ENCODE assay signal across 10 mouse cellular contexts in the genomic region with DNA sequence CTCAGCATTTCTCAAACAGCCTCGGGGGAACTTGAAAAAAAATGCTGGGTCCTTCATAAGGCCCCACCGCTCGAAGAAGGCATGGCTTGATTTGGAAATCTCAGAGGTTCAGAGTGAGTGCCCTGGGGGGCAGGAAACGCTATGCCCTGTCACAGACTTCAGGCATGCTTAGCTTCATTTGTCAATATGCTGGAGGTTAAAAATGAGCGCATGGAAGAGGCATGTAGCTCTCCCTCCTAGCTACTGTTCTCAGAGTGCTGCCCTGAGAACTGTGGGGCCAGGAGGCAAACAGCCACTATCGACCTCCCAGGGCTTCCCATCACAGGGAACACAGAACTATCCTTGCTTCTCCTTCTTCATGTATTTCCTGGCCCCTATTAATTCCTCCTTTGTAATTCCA. TPM values are rescaled to one million over a fixed set of nuclear protein-coding genes. Genes with fewer than 3 reads are reported as not detected.
A peak's percentile ranks its signal among the peaks of the same experiment; 100 is the strongest.
DNase-seq lines count a peak whose midpoint lies in the region; ATAC-seq and TF ChIP-seq lines count a peak whose summit lies in the region.
"Had no signal": no experiment of that assay in that cellular context is flagged by ENCODE, and none has a peak within 500 bp of the region (broad histone marks: within the 10 kb centered on the region; RNA-seq: fewer than 3 reads in every experiment).

No protein-coding gene starts in this region.

- no peak for TF ChIP-seq EP300 in stomach, postnatal 0 days (optimal IDR thresholded peaks at IDR 0.05)
- no peak for TF ChIP-seq EP300 in liver, embryonic 14.5 days (IDR thresholded peaks at IDR 0.05; ENCODE audit: low read depth)

- no peak overlapping the region for H3K4me2 ChIP-seq in stomach, embryonic 14.5 days (replicated peaks; ENCODE audit: low read depth, low read length)
- H3K4me2 ChIP-seq in stomach, postnatal 0 days (replicated peaks; ENCODE audit: low read depth), result no peak overlapping the region
- H3K4me2 ChIP-seq in liver, embryonic 14.5 days (ENCODE audit: low read depth), result no peak overlapping the region
- H3K4me2 ChIP-seq: intestine, embryonic 15.5 days; lung, embryonic 15.5 days had no signal

- H3K9ac ChIP-seq in stomach, embryonic 14.5 days (replicated peaks; ENCODE audit: low read depth, low read length), result no peak overlapping the region
- no peak overlapping the region for H3K9ac ChIP-seq in stomach, postnatal 0 days (ENCODE audit: low read length)
- H3K9ac ChIP-seq in liver, embryonic 14.5 days (replicated peaks), result 0 out of 2 replicates have a peak overlapping the region, but pooled peaks have one; percentile 6
- H3K9ac ChIP-seq: intestine, embryonic 15.5 days; lung, embryonic 15.5 days had no signal

- no peak for TF ChIP-seq CTCF in stomach, postnatal 0 days (IDR thresholded peaks at IDR 0.05; ENCODE audit: low read depth)
- TF ChIP-seq CTCF in liver, embryonic 14.5 days (IDR thresholded peaks at IDR 0.05; ENCODE audit: low read depth), result no peak
- TF ChIP-seq CTCF in olfactory bulb, adult 2 months (IDR thresholded peaks at IDR 0.05; ENCODE audit: insufficient read depth, low read depth, low read length), result no peak

- WGBS in stomach, embryonic 14.5 days, result 49% methylated on average over 6 of the region's 6 CpGs
- WGBS in stomach, postnatal 0 days, result 62% methylated on average over 6 of the region's 6 CpGs
- 41% methylated on average over 6 of the region's 6 CpGs for WGBS in liver, embryonic 14.5 days (ENCODE audit: insufficient replicate concordance)
- 78% methylated on average over 6 of the region's 6 CpGs for WGBS in olfactory bulb, adult 2 months

- H3K4me1 ChIP-seq in stomach, embryonic 14.5 days (ENCODE audit: control insufficient read depth, insufficient read depth, low read length), result peaks cover 6% of the 10 kb centered on the region; the same call in 1 of the 2 replicates
- no peaks in the 10 kb centered on the region for H3K4me1 ChIP-seq in stomach, postnatal 0 days (replicated peaks; ENCODE audit: control insufficient read depth, insufficient read depth)
- peaks cover 0 to 13% of the 10 kb centered on the region in 2 experiments; a peak in 3 of 4 replicates for H3K4me1 ChIP-seq in liver, embryonic 14.5 days (replicated peaks; ENCODE audit: control insufficient read depth in 2 of 2, insufficient read depth in 2 of 2, low read length in 1 of 2)
- peaks cover 8% of the 10 kb centered on the region; the same call in 1 of the 2 replicates for H3K4me1 ChIP-seq in olfactory bulb, adult 2 months (ENCODE audit: control insufficient read depth, insufficient read depth, low read length)

- no peak overlapping the region for H3K4me3 ChIP-seq in stomach, embryonic 14.5 days (ENCODE audit: low read depth, low read length)
- H3K4me3 ChIP-seq in stomach, postnatal 0 days (ENCODE audit: low read depth, low read length), result no peak overlapping the region
- H3K4me3 ChIP-seq in liver, embryonic 14.5 days (ENCODE audit: insufficient read depth in 1 of 2, low read depth in 2 of 2, low read length in 2 of 2), result no peak overlapping the region
- H3K4me3 ChIP-seq in olfactory bulb, adult 2 months (ENCODE audit: insufficient read depth, low read depth, low read length), result no peak overlapping the region
- H3K4me3 ChIP-seq: intestine, embryonic 15.5 days; lung, embryonic 15.5 days had no signal

- no peak for TF ChIP-seq POLR2A in olfactory bulb, adult 2 months (IDR thresholded peaks at IDR 0.05; ENCODE audit: insufficient read depth, low read depth, low read length)

- H3K9me3 ChIP-seq in stomach, embryonic 14.5 days (ENCODE audit: control insufficient read depth, low read depth, low read length), result no peaks in the 10 kb centered on the region
- H3K9me3 ChIP-seq in stomach, postnatal 0 days (ENCODE audit: control insufficient read depth, low read length), result no peaks in the 10 kb centered on the region
- no peaks in the 10 kb centered on the region for H3K9me3 ChIP-seq in liver, embryonic 14.5 days (ENCODE audit: control insufficient read depth, low read length)
- H3K9me3 ChIP-seq: intestine, embryonic 15.5 days; lung, embryonic 15.5 days had no signal

- ATAC-seq in stomach, embryonic 14.5 days (ENCODE audit: insufficient number of reproducible peaks, insufficient read depth, low FRiP score, low read depth), result no peak
- no peak for ATAC-seq in stomach, postnatal 0 days (ENCODE audit: low FRiP score, low TSS enrichment)
- no peak for ATAC-seq in liver, embryonic 14.5 days (ENCODE audit: insufficient read depth)
- ATAC-seq: intestine, embryonic 15.5 days had no signal

- H3K27ac ChIP-seq in stomach, embryonic 14.5 days (ENCODE audit: low read length), result peak overlapping the region; percentile 33; the same call in 1 of the 2 replicates
- H3K27ac ChIP-seq in stomach, postnatal 0 days (replicated peaks), result no peak overlapping the region
- H3K27ac ChIP-seq in liver, embryonic 14.5 days, result no peak overlapping the region
- H3K27ac ChIP-seq in olfactory bulb, adult 2 months (ENCODE audit: insufficient read depth, low read depth, low read length), result peak overlapping the region; percentile 16; the same call in 1 of the 2 replicates
- H3K27ac ChIP-seq: intestine, embryonic 15.5 days; lung, embryonic 15.5 days had no signal

- no peaks in the 10 kb centered on the region for H3K36me3 ChIP-seq in stomach, embryonic 14.5 days (ENCODE audit: control insufficient read depth, insufficient read depth, low read length)
- H3K36me3 ChIP-seq in stomach, postnatal 0 days (ENCODE audit: control insufficient read depth, insufficient read depth, low read length), result no peaks in the 10 kb centered on the region
- no peaks in the 10 kb centered on the region for H3K36me3 ChIP-seq in liver, embryonic 14.5 days (replicated peaks; ENCODE audit: control insufficient read depth, insufficient read depth, low read depth)
- H3K36me3 ChIP-seq: intestine, embryonic 15.5 days; lung, embryonic 15.5 days had no signal

- H3K27me3 ChIP-seq in stomach, embryonic 14.5 days (ENCODE audit: control insufficient read depth, insufficient read depth, low read length), result no peaks in the 10 kb centered on the region
- no peaks in the 10 kb centered on the region for H3K27me3 ChIP-seq in stomach, postnatal 0 days (ENCODE audit: control insufficient read depth, insufficient read depth, low read length)
- H3K27me3 ChIP-seq in liver, embryonic 14.5 days (ENCODE audit: control insufficient read depth, insufficient read depth, low read length), result no peaks in the 10 kb centered on the region
- H3K27me3 ChIP-seq: intestine, embryonic 15.5 days; lung, embryonic 15.5 days had no signal

- peak; percentile 31 for DNase-seq in embryo, embryonic 11 days
- DNase-seq in embryo, embryonic 10 days (ENCODE audit: low spot score), result no peak
- no peak for DNase-seq in stomach, postnatal 0 days (ENCODE audit: low spot score)
- no peak for DNase-seq in liver, embryonic 14.5 days (ENCODE audit: low read depth in 3 of 3, low spot score in 3 of 3)
- no peak for DNase-seq in cerebellum, adult 8-10 months
- no peak for DNase-seq in thymus, adult 18-20 months

RNA-seq across cellular contexts. Expression of a gene that starts 47.5 kb away (rescaled TPM):
- polyA plus RNA-seq in stomach, embryonic 14.5 days (2014; fragmentation: Nextera tagmentation; extraction: Ambion mirVana), result 19.7 and 20.3 TPM in 2 replicates
- polyA plus RNA-seq in stomach, postnatal 0 days (2015; fragmentation: Nextera tagmentation; extraction: Ambion mirVana), result 14.9 and 16.2 TPM in 2 replicates
- polyA plus RNA-seq in liver, embryonic 14.5 days (2012; rRNA removed), result 2.3 and 3.2 TPM in 2 replicates
- polyA plus RNA-seq in liver, embryonic 14.5 days (2014; fragmentation: Nextera tagmentation; extraction: Ambion mirVana), result 2.9 and 3.1 TPM in 2 replicates
- not detected in 2 replicates for polyA plus RNA-seq in olfactory bulb, adult 2 months (2012; ENCODE audit: insufficient read depth, insufficient read length, low replicate concordance, missing spikeins)

Comparison
In these comparisons a context has a peak if more than half of its experiments do, and no peak if none do; other contexts are left out.
1. H3K27ac ChIP-seq: peak in stomach, embryonic 14.5 days (single experiment) and olfactory bulb, adult 2 months (single experiment); none in stomach, postnatal 0 days (single experiment) and liver, embryonic 14.5 days (single experiment).